Mouse (Mus musculus) heart, postnatal 14 days (tissue): Measurements from ENCODE around the gene Fbxw16. TPM values are rescaled to one million over a fixed set of nuclear protein-coding genes. Genes with fewer than 3 reads are reported as not detected.
"Not testable (repeated sequence)": the region's sequence is repeated elsewhere in the genome, so short reads cannot be mapped to it uniquely, and the experiment has no call there.

Source experiments
- DNase-seq, 2 experiments: peaks; one replicate each; pipeline ENCODE4 v3.0.0; 2021 to 2022
- intact Hi-C: fragments of 180-260 bp; cut with DNase I; formaldehyde crosslinking; loops from one replicate; pipeline ENCODE4 v1.15.1; 2025
- long read RNA-seq, 2 experiments: library from polyadenylated mRNA; stranded (forward); transcript quantifications; one replicate each; pipeline ENCODE4 v2.0.0; 2021
- total RNA-seq, 2 experiments: library from RNA; stranded (reverse); gene quantifications; 2 replicates each; pipeline ENCODE4 v1.2.3; 2021

Fbxw16 gene
- total RNA-seq: not detected
- long read RNA-seq, experiment 1: 0 reads
- long read RNA-seq, experiment 2: 0 reads

DNA sequence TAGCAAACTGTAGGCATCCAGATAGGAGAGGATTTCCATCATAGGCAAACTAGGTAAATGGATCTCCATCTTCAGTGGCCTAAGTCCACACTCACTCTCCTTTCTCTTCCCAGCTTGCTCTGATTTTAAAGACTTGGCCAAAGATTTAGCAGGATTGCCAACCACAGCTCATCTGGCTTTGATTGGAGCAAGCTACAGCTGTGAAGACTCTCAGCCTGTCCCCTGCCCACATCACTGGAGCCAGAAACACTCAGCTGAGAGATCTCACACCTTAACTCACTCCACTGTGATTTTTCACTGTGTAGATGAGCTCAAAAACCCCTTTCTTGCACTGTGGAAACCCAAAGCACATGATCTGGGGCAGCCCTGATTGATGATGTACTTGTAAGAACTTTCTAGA, at the start of gene Fbxw16:
Gene Fbxw16 (minus strand): TSS at position 101 of the 400 bp plus-strand sequence.
- no peak for DNase-seq
- intact Hi-C loops: loop anchor here (5.0 kb wide), 1 partner anchor 88 kb away; no protein-coding TSS in a partner anchor

DNA sequence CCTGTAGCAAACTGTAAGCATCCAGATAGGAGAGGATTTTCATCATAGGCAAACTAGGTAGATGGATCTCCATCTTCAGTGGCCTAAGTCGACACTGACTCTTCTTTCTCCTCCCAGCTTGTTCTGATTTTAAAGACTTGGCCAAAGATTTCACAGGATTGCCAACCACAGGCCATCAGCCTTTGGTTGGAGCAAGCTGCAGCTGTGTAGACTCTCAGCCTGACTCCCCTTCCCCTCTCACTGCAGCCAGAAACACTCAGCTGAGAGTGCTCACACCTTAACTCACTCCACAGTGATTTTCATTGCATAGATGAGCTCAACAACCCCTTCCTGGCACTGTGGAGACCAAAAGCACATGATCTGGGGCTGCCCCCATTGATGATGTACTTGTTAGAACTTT, 46.8 kb upstream of the Fbxw16 start, which contains the start of gene Fbxw19:
Gene Fbxw19 (minus strand): TSS at position 101 of the 400 bp plus-strand sequence.
- intact Hi-C loops, DNase-seq: not testable (repeated sequence)

DNA sequence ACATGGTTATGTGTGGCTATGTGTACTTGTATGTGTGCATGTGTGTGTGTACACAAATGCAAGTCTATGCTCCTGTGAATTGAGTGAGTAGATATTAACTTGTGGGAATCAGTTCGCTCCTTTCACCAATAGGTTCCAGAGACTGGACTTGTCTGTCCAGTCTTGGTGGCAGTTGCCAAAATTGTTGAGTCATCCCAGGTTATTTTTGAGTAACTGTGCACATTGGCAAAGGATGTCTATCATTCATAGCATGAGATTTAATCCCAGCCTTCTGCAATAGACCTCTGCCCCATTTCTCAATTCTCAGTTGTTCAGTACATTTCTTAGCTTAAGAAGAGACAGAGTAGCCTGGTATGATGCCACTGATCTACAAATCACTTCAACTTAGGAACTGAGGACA, 16.0 kb downstream of the Fbxw16 start:
- intact Hi-C loops: no loop called here
- DNase-seq: no peak

DNA sequence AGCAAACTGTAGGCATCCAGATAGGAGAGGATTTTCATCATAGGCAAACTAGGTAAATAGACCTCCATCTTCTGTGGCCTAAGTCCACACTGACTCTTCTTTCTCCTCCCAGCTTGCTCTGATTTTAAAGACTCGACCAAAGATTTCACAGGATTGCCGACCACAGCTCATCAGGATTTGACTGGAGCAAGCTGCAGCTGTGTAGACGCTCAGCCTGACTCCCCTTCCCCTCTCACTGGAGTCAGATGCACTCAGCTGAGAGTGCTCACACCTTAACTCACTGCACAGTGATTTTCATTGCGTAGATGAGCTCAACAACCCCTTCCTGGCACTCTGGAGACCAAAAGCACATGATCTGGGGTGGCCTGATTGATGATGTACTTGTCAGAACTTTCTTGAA, 44.7 kb downstream of the Fbxw16 start, which contains the start of gene Fbxw22:
Gene Fbxw22 (minus strand): TSS at position 101 of the 400 bp plus-strand sequence.
- DNase-seq, intact Hi-C loops: not testable (repeated sequence)

Other genes with a start within 250 kb of the Fbxw16 start
- gene Fbxw20, start 214.4 kb downstream of the Fbxw16 start, total RNA-seq: not detected
- not detected for gene Fbxw14, start 161.5 kb downstream of the Fbxw16 start, total RNA-seq
- gene Fbxw28, start 109.5 kb downstream of the Fbxw16 start, total RNA-seq: not detected
- not detected for gene Fbxw22, start 44.8 kb downstream of the Fbxw16 start, total RNA-seq
- not detected for gene Fbxw19, start 46.7 kb upstream of the Fbxw16 start, total RNA-seq
- not detected for gene Fbxw15, start 119.1 kb upstream of the Fbxw16 start, total RNA-seq
- not detected for gene Fbxw24, start 176.9 kb upstream of the Fbxw16 start, total RNA-seq
- gene Fbxw25, start 215.5 kb upstream of the Fbxw16 start, total RNA-seq: not detected